In genomic region chr14:68945434-68945833, GRCm38 (mm10) we compare ENCODE assay signal across 28 mouse cellular contexts.
A peak's percentile ranks its signal among the peaks of the same experiment; 100 is the strongest.
DNase-seq lines count a peak whose midpoint lies in the region; ATAC-seq lines count a peak whose summit lies in the region.
"Had no signal": no experiment of that assay in that cellular context is flagged by ENCODE, and none has a peak within 500 bp of the region (broad histone marks: within the 10 kb centered on the region; RNA-seq: fewer than 3 reads in every experiment).

No protein-coding gene starts in this region.

- no peak for DNase-seq in kidney, adult 11 months
- peak; percentile 9 for DNase-seq in brain, adult 2 months (ENCODE audit: low read depth, low spot score)
- DNase-seq in limb, embryonic 10.5 days (ENCODE audit: low spot score), result peak; percentile 40
- DNase-seq in ovary, postnatal 14 days (ENCODE audit: low spot score), result no peak
- no peak for DNase-seq in adrenal gland, postnatal 10 days
- DNase-seq: adrenal gland, adult 2 months; B cell, adult 2 months; cerebellum, adult 11 months; cerebellum, adult 9-11 months; gastrocnemius, postnatal 14 days; kidney, adult 2 months; kidney, postnatal 36 days; left cerebral cortex, postnatal 4 days; liver, postnatal 0 days; lung, postnatal 4 days; thymus, adult 2 months; thymus, postnatal 36 days had no signal

- 30% methylated on average over 4 of the region's 4 CpGs for WGBS in kidney, embryonic 15.5 days
- 44% methylated on average over 4 of the region's 4 CpGs for WGBS in limb, embryonic 10.5 days

- H3K27me3 ChIP-seq in kidney, embryonic 15.5 days, result no peaks in the 10 kb centered on the region
- H3K27me3 ChIP-seq in limb, embryonic 10.5 days (ENCODE audit: low read depth, poor library complexity, severe bottlenecking), result peaks cover 9% of the 10 kb centered on the region; the same call in 1 of the 2 replicates
- H3K27me3 ChIP-seq: embryonic facial prominence, embryonic 13.5 days; heart, embryonic 15.5 days; megakaryocyte, embryonic 14.5 days; midbrain, embryonic 12.5 days; neural tube, embryonic 13.5 days had no signal

- no peak overlapping the region for H3K4me2 ChIP-seq in kidney, embryonic 15.5 days
- H3K4me2 ChIP-seq: embryonic facial prominence, embryonic 13.5 days; heart, embryonic 15.5 days; liver, embryonic 11.5 days; midbrain, embryonic 12.5 days; neural tube, embryonic 13.5 days had no signal

- H3K36me3 ChIP-seq in kidney, embryonic 15.5 days, result no peaks in the 10 kb centered on the region
- no peaks in the 10 kb centered on the region for H3K36me3 ChIP-seq in limb, embryonic 10.5 days
- H3K36me3 ChIP-seq: embryonic facial prominence, embryonic 13.5 days; heart, embryonic 15.5 days; midbrain, embryonic 12.5 days; neural tube, embryonic 13.5 days had no signal

- H3K27ac ChIP-seq in kidney, embryonic 15.5 days, result 0 out of 2 replicates have a peak overlapping the region, but pooled peaks have one; percentile 37
- H3K27ac ChIP-seq in limb, embryonic 10.5 days, result peak overlapping the region; percentile 37; the same call in 1 of the 2 replicates
- H3K27ac ChIP-seq: embryonic facial prominence, embryonic 13.5 days; heart, embryonic 15.5 days; midbrain, embryonic 12.5 days; neural tube, embryonic 13.5 days had no signal

- H3K9me3 ChIP-seq in kidney, embryonic 15.5 days (replicated peaks), result no peaks in the 10 kb centered on the region
- no peaks in the 10 kb centered on the region for H3K9me3 ChIP-seq in limb, embryonic 10.5 days (replicated peaks)
- H3K9me3 ChIP-seq: embryonic facial prominence, embryonic 13.5 days; heart, embryonic 15.5 days; megakaryocyte, embryonic 14.5 days; midbrain, embryonic 12.5 days; neural tube, embryonic 13.5 days had no signal

- no peak for ATAC-seq in kidney, embryonic 15.5 days (replicated peaks; ENCODE audit: low FRiP score)
- ATAC-seq in erythroid progenitor cell, adult 5-6 weeks (replicated peaks; ENCODE audit: low FRiP score, poor library complexity, severe bottlenecking), result no peak
- ATAC-seq: activated CD4-positive, CD25-positive, alpha-beta regulatory T cell, adult 4 months; forebrain, embryonic 16.5 days; hindbrain, embryonic 16.5 days; liver, postnatal 0 days had no signal

- no peak overlapping the region for H3K9ac ChIP-seq in kidney, embryonic 15.5 days
- H3K9ac ChIP-seq: embryonic facial prominence, embryonic 13.5 days; heart, embryonic 15.5 days; liver, postnatal 0 days; midbrain, embryonic 12.5 days; neural tube, embryonic 13.5 days had no signal

- H3K4me1 ChIP-seq in kidney, embryonic 15.5 days, result peaks cover 22% of the 10 kb centered on the region
- H3K4me1 ChIP-seq in limb, embryonic 10.5 days, result peaks cover 20% of the 10 kb centered on the region

- H3K4me3 ChIP-seq in kidney, embryonic 15.5 days (replicated peaks), result no peak overlapping the region
- no peak overlapping the region for H3K4me3 ChIP-seq in limb, embryonic 10.5 days
- H3K4me3 ChIP-seq: embryonic facial prominence, embryonic 13.5 days; heart, embryonic 15.5 days; megakaryocyte, embryonic 14.5 days; midbrain, embryonic 12.5 days; neural tube, embryonic 13.5 days had no signal

Comparison
In these comparisons a context has a peak if more than half of its experiments do, and no peak if none do; other contexts are left out.
1. DNase-seq: peak in brain, adult 2 months (single experiment) and limb, embryonic 10.5 days (single experiment); none in kidney, adult 11 months (single experiment), ovary, postnatal 14 days (single experiment) and adrenal gland, postnatal 10 days (single experiment).